Comparison of ENCODE assay signal across 8 mouse cellular contexts in the genomic region with DNA sequence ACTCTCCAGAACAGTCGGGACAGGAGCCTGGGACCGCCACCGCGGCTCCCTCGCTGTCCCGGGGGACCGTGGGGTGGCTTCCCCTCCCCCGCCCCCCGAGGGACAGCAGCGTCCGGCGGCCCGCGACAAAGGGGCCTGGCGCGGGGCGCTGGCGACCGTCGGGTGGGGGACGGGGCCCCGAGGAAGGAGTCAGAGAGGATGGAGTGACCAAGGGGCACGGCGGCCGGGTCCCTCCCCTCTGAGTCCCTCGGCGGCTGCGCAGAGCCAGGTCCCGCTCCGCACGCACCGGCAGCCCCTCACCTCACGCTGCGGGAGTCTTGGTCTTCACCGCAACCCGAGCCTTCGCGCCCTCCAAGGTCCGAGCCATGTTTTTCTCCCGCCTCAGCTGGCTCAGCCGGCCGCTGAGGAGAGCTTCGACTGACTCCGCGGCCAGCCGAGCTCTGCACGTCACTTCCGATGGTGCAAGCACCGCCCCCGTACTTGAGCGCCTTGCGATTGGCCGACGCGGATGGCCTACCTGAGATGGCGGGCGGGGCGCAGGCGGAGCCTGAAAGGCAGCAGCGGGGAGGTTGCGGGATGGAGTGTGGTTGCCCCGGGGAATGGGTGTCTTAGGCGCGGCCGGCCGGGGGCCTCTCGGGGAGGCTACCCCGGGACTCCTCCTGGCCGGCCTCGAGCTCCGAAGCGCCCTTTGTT. TPM values are rescaled to one million over a fixed set of nuclear protein-coding genes. Genes with fewer than 3 reads are reported as not detected.
DNase-seq lines count a peak whose midpoint lies in the region; ATAC-seq lines count a peak whose summit lies in the region.

A gene (minus strand): TSS at position 446 of the 693 bp plus-strand sequence.

- intact Hi-C loops in left cerebral cortex, postnatal 10 days (cut with DNase I) = no loop called here

- DNase-seq in adipocyte (ENCODE audit: low spot score) = peak; percentile 87
- DNase-seq in embryo, embryonic 10 days (ENCODE audit: low spot score) = peak; percentile 99
- DNase-seq in gastrocnemius, postnatal 10 days = peak; percentile 90
- peak; percentile 94 to 98 for DNase-seq in left cerebral cortex, postnatal 10 days (ENCODE audit: extremely low spot score in 1 of 2, low spot score in 2 of 2)
- DNase-seq in right cerebral cortex, postnatal 25 days = peak; percentile 96
- DNase-seq in urinary bladder, postnatal 4 days (ENCODE audit: low spot score in 2 of 2) = peak; percentile 94 to 96

- ATAC-seq in inflammation-experienced regulatory T-cells, adult 6 months = peak; percentile 96
- peak; percentile 98 for ATAC-seq in megakaryocyte-erythroid progenitor cell, adult 5-6 weeks (replicated peaks; ENCODE audit: low FRiP score, low TSS enrichment, poor library complexity, severe bottlenecking)

RNA-seq across cellular contexts. Expression of the gene that starts here (rescaled TPM):
- 10 to 100 TPM; 11.4 to 16.1 TPM for total RNA-seq in gastrocnemius, postnatal 10 days (2021)
- polyA plus RNA-seq in inflammation-experienced regulatory T-cells, adult 6 months (2017; shearing (Covaris generic)) = 10 to 100 TPM; 60.3 to 94.3 (median 64.7) TPM
- 10 to 100 TPM; 21.0 to 23.0 TPM for total RNA-seq in left cerebral cortex, postnatal 10 days (2021)
- 2.9 and 5.2 TPM in 2 replicates for total RNA-seq in megakaryocyte-erythroid progenitor cell, adult 5-6 weeks (2014; fragmentation: Nextera tagmentation)
- total RNA-seq in megakaryocyte-erythroid progenitor cell, adult 5-6 weeks (2017) = 1.8 and 3.4 TPM in 2 replicates

Comparison
In these comparisons a context has a peak if more than half of its experiments do, and no peak if none do; other contexts are left out.
1. Peak in every context shown above with its lines: DNase-seq and ATAC-seq.